Mouse (Mus musculus): ENCODE data around the gene Atp6v1e2.

Gene Atp6v1e2

GRCm38 (mm10) chr17:86964502-86964901 lies 16.8 kb upstream of the Atp6v1e2 start:
- peak; percentile 73 for DNase-seq (ENCODE audit: low spot score)

GRCm38 (mm10) chr17:86964041-86964440 lies 16.3 kb upstream of the Atp6v1e2 start:
- DNase-seq (ENCODE audit: low spot score) = no peak

GRCm38 (mm10) chr17:86963586-86963902 lies 15.8 kb upstream of the Atp6v1e2 start:
- DNase-seq (ENCODE audit: low spot score) = no peak

GRCm38 (mm10) chr17:86962894-86963585 lies 15.3 kb upstream of the Atp6v1e2 start, which contains the start of gene Rhoq:
Rhoq (plus strand) TSS chr17:86963082.
- DNase-seq (ENCODE audit: low spot score) = peak; percentile 89

GRCm38 (mm10) chr17:86962297-86962893 lies 14.7 kb upstream of the Atp6v1e2 start:
- peak; percentile 90 for DNase-seq (ENCODE audit: low spot score)

- DNase-seq (ENCODE audit: low spot score) = no peak
These were observed 13.7 kb upstream of the Atp6v1e2 start for GRCm38 (mm10) chr17:86961301-86961841.

GRCm38 (mm10) chr17:86957968-86958367 lies 10.3 kb upstream of the Atp6v1e2 start:
- no peak for DNase-seq (ENCODE audit: low spot score)

GRCm38 (mm10) chr17:86957239-86957638 lies 9.5 kb upstream of the Atp6v1e2 start:
- no peak for DNase-seq (ENCODE audit: low spot score)

- peak; percentile 47 for DNase-seq (ENCODE audit: low spot score)
These were observed 1.1 kb upstream of the Atp6v1e2 start for GRCm38 (mm10) chr17:86948801-86949200.

GRCm38 (mm10) chr17:86946078-86946477 lies 1.6 kb downstream of the Atp6v1e2 start:
- no peak for DNase-seq (ENCODE audit: low spot score)

GRCm38 (mm10) chr17:86943158-86943557 lies 4.5 kb downstream of the Atp6v1e2 start:
- no peak for DNase-seq (ENCODE audit: low spot score)

GRCm38 (mm10) chr17:86942112-86942511 lies 5.6 kb downstream of the Atp6v1e2 start:
- no peak for DNase-seq (ENCODE audit: low spot score)

- no peak for DNase-seq (ENCODE audit: low spot score)
These were observed 9.0 kb downstream of the Atp6v1e2 start for GRCm38 (mm10) chr17:86938683-86939082.

GRCm38 (mm10) chr17:86937497-86938155 lies 10.1 kb downstream of the Atp6v1e2 start:
- peak; percentile 72 for DNase-seq (ENCODE audit: low spot score)

- DNase-seq (ENCODE audit: low spot score) = no peak
These were observed 10.6 kb downstream of the Atp6v1e2 start for GRCm38 (mm10) chr17:86937064-86937463.

- no peak for DNase-seq (ENCODE audit: low spot score)
These were observed 14.8 kb downstream of the Atp6v1e2 start for GRCm38 (mm10) chr17:86932896-86933295.

GRCm38 (mm10) chr17:86929981-86930380 lies 17.7 kb downstream of the Atp6v1e2 start:
- no peak for DNase-seq (ENCODE audit: low spot score)

GRCm38 (mm10) chr17:86929355-86929754 lies 18.3 kb downstream of the Atp6v1e2 start:
- DNase-seq (ENCODE audit: low spot score) = no peak

- no peak for DNase-seq (ENCODE audit: low spot score)
These were observed 20.9 kb downstream of the Atp6v1e2 start for GRCm38 (mm10) chr17:86926836-86927235.

- DNase-seq (ENCODE audit: low spot score) = no peak
These were observed 23.0 kb downstream of the Atp6v1e2 start for GRCm38 (mm10) chr17:86924679-86925078.

GRCm38 (mm10) chr17:86919729-86920128 lies 28.0 kb downstream of the Atp6v1e2 start:
- DNase-seq (ENCODE audit: low spot score) = no peak

GRCm38 (mm10) chr17:86918786-86919185 lies 28.9 kb downstream of the Atp6v1e2 start:
- DNase-seq (ENCODE audit: low spot score) = no peak

- no peak for DNase-seq (ENCODE audit: low spot score)
These were observed 30.6 kb downstream of the Atp6v1e2 start, which contains the start of gene Tmem247 for GRCm38 (mm10) chr17:86917048-86917447. Tmem247 (plus strand) TSS chr17:86917348.
